Mouse (Mus musculus): ENCODE data around the gene Tent5c. TPM values are rescaled to one million over a fixed set of nuclear protein-coding genes. Genes with fewer than 3 reads are reported as not detected.

Tent5c gene
- polyA plus RNA-seq, 1 experiment from 2014 or later: 1.8 TPM

DNA sequence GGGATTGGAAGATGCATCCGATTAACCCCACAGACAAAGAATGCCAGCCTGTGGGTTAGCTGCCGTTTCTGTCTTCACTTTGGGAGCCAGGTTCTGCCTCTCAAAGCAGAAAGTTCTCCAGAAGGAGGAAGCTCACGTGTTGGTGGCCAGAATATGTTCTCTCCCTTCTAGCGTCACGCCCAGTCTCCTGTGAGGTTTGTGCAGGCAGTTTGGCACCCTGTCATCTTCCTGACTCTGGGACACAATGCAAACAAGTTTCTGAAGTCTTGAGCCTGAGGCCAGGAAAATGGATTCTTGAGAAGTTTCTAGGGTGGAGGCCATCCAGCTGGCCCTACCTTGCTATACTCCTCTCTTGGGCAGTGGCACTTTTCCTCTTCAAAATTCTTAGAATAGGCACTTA, 5.8 kb upstream of the Tent5c start:
- Histone ChIP-seq H3K4me2 (replicated peaks; ENCODE audit: low read depth) (no peak overlapping the region), H3K9me3 (ENCODE audit: control insufficient read depth) (no peaks in the 10 kb centered on the region), H3K4me3 (ENCODE audit: low read depth, low read length) (no peak overlapping the region), H3K36me3 (ENCODE audit: control insufficient read depth, insufficient read depth) (no peaks in the 10 kb centered on the region), H3K27ac (ENCODE audit: low read depth, low read length) (no peak overlapping the region), H3K4me1 (replicated peaks; ENCODE audit: control insufficient read depth, insufficient read depth, low read length) (no peaks in the 10 kb centered on the region), H3K27me3 (replicated peaks; ENCODE audit: control insufficient read depth, insufficient read depth, low read length) (no peaks in the 10 kb centered on the region), H3K9ac (ENCODE audit: low read depth, low read length) (no peak overlapping the region)
- TF ChIP-seq CTCF (IDR thresholded peaks at IDR 0.05; ENCODE audit: low read depth): no peak
- WGBS: 82% methylated on average over 5 of the region's 5 CpGs
- ATAC-seq: no peak

DNA sequence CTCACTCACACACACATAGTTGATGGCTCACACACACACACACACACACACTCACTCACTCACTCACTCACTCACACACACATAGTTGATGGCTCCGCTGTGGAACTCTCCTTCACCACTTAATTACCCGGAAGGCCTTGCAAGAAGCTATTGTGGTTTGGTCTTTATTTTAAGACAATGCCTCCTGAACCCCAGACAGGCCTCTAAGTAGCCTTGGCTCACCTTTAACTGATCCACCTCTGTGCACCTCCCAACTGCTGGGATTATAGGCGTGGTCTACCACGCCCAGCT, 831 bp upstream of the Tent5c start:
- Histone ChIP-seq H3K36me3 (ENCODE audit: control insufficient read depth, insufficient read depth) (no peaks in the 10 kb centered on the region), H3K27ac (ENCODE audit: low read depth, low read length) (no peak overlapping the region), H3K9me3 (ENCODE audit: control insufficient read depth) (no peaks in the 10 kb centered on the region), H3K9ac (ENCODE audit: low read depth, low read length) (peak overlapping the region; percentile 62; the same call in 1 of the 2 replicates), H3K4me3 (ENCODE audit: low read depth, low read length) (peak overlapping the region; percentile 69), H3K27me3 (replicated peaks; ENCODE audit: control insufficient read depth, insufficient read depth, low read length) (0 out of 2 replicates have a peak, but pooled peaks cover 4% of the 10 kb centered on the region), H3K4me1 (replicated peaks; ENCODE audit: control insufficient read depth, insufficient read depth, low read length) (no peaks in the 10 kb centered on the region), H3K4me2 (replicated peaks; ENCODE audit: low read depth) (peak overlapping the region; percentile 91)
- no peak for ATAC-seq
- TF ChIP-seq CTCF (IDR thresholded peaks at IDR 0.05; ENCODE audit: low read depth): no peak
- 21% methylated on average over 4 of the region's 4 CpGs for WGBS

DNA sequence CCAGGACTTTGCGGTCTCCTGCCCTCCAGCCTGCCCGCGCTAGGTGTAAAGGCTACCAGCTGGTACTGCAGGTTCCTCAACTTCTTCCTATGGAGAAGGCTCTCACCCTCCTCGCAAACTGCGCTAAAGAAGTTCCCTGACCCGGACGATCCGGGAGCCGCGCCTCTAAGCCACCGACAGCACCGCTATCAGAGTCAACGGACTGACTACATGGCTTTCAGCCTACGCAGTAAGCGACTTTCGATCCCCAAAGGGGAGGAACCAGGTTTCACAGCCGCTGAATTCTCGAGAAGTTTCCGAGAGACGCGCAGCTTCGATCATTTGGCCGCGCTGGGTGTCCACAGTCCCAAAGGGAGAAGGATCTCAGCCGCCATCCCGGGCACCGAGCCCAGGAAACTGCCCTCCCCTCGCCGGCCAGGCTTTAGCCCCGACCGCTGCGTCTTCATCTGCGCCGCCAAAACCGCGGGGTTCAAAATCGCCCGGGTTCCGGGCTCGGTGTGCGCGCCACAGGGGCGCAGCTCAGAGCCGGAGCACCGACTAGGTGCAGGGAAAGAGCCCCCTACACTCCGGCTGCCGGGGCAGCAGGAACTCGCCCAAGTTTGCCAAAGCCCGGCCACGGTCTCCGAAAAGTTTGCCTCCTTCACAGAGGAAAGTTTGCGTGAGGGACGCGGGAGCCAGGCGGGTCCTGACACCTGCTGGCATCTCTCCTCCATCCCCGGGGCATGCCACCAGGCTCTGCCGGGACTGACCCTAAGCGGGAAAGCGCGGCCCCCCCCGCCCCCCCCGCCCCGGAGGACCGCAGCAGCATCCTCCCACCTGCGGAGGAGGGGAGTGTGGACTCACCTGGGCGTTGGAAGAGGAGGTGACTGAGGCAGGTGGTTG, 632 bp downstream of the Tent5c start:
- Histone ChIP-seq H3K9me3 (ENCODE audit: control insufficient read depth) (no peaks in the 10 kb centered on the region), H3K4me2 (replicated peaks; ENCODE audit: low read depth) (peak overlapping the region; percentile 91), H3K4me1 (replicated peaks; ENCODE audit: control insufficient read depth, insufficient read depth, low read length) (no peaks in the 10 kb centered on the region), H3K9ac (ENCODE audit: low read depth, low read length) (peak overlapping the region; percentile 62), H3K27me3 (replicated peaks; ENCODE audit: control insufficient read depth, insufficient read depth, low read length) (0 out of 2 replicates have a peak, but pooled peaks cover 4% of the 10 kb centered on the region), H3K36me3 (ENCODE audit: control insufficient read depth, insufficient read depth) (no peaks in the 10 kb centered on the region), H3K4me3 (ENCODE audit: low read depth, low read length) (peak overlapping the region; percentile 69), H3K27ac (ENCODE audit: low read depth, low read length) (no peak overlapping the region; the same call in 1 of the 2 replicates)
- under 1% methylated on average over 61 of the region's 66 CpGs for WGBS
- ATAC-seq: peak; percentile 7; the same call in 1 of the 2 replicates
- TF ChIP-seq CTCF (IDR thresholded peaks at IDR 0.05; ENCODE audit: low read depth): no peak

DNA sequence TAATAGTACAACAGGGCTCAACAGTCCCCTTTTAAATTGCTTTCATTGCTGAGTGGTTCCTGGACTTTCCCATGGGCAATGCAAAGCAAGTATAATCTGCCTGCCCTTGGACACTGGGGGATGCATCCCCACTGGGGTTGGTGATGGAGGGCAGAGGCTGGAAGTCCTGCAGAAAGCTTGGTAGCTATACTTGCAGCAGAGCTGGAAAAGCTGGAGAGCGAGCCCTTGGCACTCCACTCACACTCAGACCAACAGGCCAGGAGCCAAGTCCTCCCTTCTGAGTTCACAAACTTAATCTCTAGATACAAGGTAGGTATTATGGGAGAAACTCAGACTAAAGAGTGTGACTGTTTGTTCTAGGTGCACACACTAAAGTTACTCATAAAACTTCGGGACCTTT, 2.1 kb downstream of the Tent5c start:
- Histone ChIP-seq H3K9me3 (ENCODE audit: control insufficient read depth) (no peaks in the 10 kb centered on the region), H3K4me2 (replicated peaks; ENCODE audit: low read depth) (no peak overlapping the region), H3K27me3 (replicated peaks; ENCODE audit: control insufficient read depth, insufficient read depth, low read length) (0 out of 2 replicates have a peak, but pooled peaks cover 4% of the 10 kb centered on the region), H3K4me3 (ENCODE audit: low read depth, low read length) (no peak overlapping the region), H3K36me3 (ENCODE audit: control insufficient read depth, insufficient read depth) (no peaks in the 10 kb centered on the region), H3K27ac (ENCODE audit: low read depth, low read length) (no peak overlapping the region), H3K9ac (ENCODE audit: low read depth, low read length) (no peak overlapping the region), H3K4me1 (replicated peaks; ENCODE audit: control insufficient read depth, insufficient read depth, low read length) (no peaks in the 10 kb centered on the region)
- TF ChIP-seq CTCF (IDR thresholded peaks at IDR 0.05; ENCODE audit: low read depth): no peak
- no peak for ATAC-seq
- WGBS: 81% methylated on average over 2 of the region's 2 CpGs

DNA sequence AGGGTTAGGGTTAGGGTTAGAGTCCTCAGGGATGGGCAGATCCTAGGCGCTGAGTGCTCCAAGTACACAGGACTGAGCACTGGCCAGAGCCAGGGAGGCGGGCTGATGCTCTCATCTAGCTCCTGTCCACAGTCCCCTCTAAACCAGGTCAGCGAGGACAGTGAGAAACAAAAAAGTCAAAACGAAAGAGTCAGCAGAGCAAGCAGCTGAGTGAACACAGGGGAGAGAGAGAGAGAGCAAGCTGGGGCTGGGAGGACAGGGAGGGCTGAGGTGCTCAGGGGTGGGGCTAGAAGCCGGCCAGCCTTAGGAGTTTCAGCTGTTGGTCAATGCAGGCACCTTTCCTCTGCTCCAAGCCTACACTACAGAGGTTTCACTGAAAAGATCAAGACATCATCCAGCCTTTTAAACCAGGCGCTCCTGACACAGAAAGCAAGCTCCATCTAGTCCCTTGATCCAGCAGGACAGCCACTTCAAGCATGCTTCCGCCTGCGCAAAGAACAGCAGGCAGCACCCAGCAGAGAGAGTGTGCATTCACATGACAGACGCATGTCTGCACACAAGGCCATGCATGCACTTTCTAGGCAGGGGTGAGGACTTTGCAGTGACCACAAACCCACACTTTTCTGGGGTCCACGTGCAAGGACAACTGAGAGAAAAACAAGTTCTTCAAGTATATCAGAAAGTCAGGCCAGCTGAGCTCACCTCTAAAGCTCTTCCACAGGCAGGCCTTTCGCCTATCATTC, 3.6 kb downstream of the Tent5c start:
- H3K9ac ChIP-seq (ENCODE audit: low read depth, low read length): no peak overlapping the region
- WGBS: 64% methylated on average over 11 of the region's 11 CpGs
- H3K27me3 ChIP-seq (replicated peaks; ENCODE audit: control insufficient read depth, insufficient read depth, low read length): 0 out of 2 replicates have a peak, but pooled peaks cover 4% of the 10 kb centered on the region
- H3K4me1 ChIP-seq (replicated peaks; ENCODE audit: control insufficient read depth, insufficient read depth, low read length): no peaks in the 10 kb centered on the region
- no peak overlapping the region for H3K4me3 ChIP-seq (ENCODE audit: low read depth, low read length)
- no peak for ATAC-seq
- H3K36me3 ChIP-seq (ENCODE audit: control insufficient read depth, insufficient read depth): no peaks in the 10 kb centered on the region
- no peak for TF ChIP-seq CTCF (IDR thresholded peaks at IDR 0.05; ENCODE audit: low read depth)
- no peaks in the 10 kb centered on the region for H3K9me3 ChIP-seq (ENCODE audit: control insufficient read depth)
- H3K4me2 ChIP-seq (replicated peaks; ENCODE audit: low read depth): no peak overlapping the region
- no peak overlapping the region for H3K27ac ChIP-seq (ENCODE audit: low read depth, low read length)

DNA sequence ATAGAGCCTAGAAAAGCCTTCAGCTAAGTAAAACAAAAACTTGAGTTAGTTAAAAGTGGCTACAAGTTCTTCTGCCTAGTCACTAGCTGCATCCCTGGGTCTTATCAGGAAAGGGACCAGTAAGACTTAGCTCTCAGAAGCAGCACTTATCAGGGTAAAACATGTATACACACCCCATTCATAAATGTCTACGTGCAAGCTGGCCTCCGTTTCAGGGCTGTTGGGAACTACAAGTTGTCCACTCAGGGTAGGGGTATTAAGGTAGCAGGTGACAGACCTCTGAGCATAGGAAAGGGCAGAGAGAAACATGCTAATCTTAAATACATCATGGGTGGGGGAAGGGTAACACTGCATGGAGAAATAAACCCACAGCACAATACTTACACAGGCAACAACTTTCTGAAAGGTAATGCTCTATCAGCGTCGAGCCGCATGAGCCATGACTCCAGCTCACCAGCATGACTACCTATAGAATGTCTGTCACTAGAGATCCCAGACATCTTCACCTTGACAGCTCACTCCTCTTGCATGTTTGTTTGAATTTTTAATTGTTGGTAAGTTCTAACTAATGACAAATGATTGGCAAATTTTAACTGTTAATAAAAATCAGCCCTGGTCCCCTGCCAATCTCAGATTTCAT, 6.0 kb downstream of the Tent5c start:
- Histone ChIP-seq H3K9ac (ENCODE audit: low read depth, low read length) (no peak overlapping the region), H3K4me3 (ENCODE audit: low read depth, low read length) (no peak overlapping the region), H3K36me3 (ENCODE audit: control insufficient read depth, insufficient read depth) (no peaks in the 10 kb centered on the region), H3K4me1 (replicated peaks; ENCODE audit: control insufficient read depth, insufficient read depth, low read length) (no peaks in the 10 kb centered on the region), H3K4me2 (replicated peaks; ENCODE audit: low read depth) (no peak overlapping the region), H3K27ac (ENCODE audit: low read depth, low read length) (no peak overlapping the region), H3K27me3 (replicated peaks; ENCODE audit: control insufficient read depth, insufficient read depth, low read length) (0 out of 2 replicates have a peak, but pooled peaks cover 4% of the 10 kb centered on the region), H3K9me3 (ENCODE audit: control insufficient read depth) (no peaks in the 10 kb centered on the region)
- TF ChIP-seq CTCF (IDR thresholded peaks at IDR 0.05; ENCODE audit: low read depth): no peak
- WGBS: 71% methylated on average over 5 of the region's 5 CpGs
- no peak for ATAC-seq
